Mouse (Mus musculus): Measurements from ENCODE around the gene Git1. TPM values are rescaled to one million over a fixed set of nuclear protein-coding genes. Genes with fewer than 3 reads are reported as not detected.

Gene Git1
- polyA plus RNA-seq, 1 experiment: 16.1 TPM

DNA sequence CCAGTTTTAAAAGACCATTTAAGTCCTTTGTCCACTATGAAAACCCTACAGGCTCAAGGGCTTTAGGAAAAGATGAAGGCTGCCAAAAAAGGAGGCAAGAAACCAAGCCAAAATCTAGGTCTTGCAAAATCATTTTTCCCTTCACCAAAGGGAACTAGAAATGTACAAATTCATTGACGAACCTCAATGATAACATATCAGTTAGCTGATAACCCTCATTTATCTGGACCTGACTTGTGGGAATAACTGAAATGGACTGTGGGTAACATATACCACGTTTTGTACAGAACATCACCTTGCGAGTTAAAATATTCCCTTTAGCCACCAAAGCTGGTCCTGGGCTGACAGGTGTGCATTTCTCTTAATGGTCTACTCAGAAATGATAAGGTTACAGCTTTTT lies 36.3 kb downstream of the Git1 start:
- H3K4me3 ChIP-seq (replicated peaks; ENCODE audit: control insufficient read depth, low read depth, low read length): no peak overlapping the region
- no peak overlapping the region for H3K27ac ChIP-seq (ENCODE audit: control insufficient read depth, insufficient read depth, low read depth, low read length, poor library complexity)
- TF ChIP-seq CTCF (IDR thresholded peaks at IDR 0.05; ENCODE audit: control insufficient read depth, insufficient read depth, low read length) (no peak), POLR2A (IDR thresholded peaks at IDR 0.05; ENCODE audit: borderline replicate concordance, control insufficient read depth, low read depth, low read length) (no peak)
- H3K4me1 ChIP-seq (ENCODE audit: control insufficient read depth, insufficient read depth, low read length): no peaks in the 10 kb centered on the region
- WGBS: 50% methylated on average over 3 of the region's 3 CpGs

DNA sequence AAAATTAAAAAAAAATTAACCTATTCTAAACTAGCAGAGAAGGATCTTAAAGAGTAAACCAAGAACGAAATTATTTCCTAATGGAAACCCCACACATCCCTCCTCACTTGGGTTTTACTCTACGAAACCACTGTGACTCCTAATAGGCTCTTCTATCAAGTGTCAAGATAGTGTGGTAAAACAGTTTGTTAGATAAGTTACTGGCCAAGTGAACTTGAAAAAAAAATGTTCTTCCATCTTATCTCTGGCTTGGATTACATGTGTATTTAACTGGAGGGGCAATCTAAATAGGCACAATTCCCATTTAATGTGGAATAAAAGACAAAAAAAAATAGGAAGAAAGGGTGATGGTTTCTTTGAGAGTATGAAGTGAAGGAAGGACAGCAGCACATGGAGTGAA lies 37.5 kb downstream of the Git1 start:
- Histone ChIP-seq H3K4me3 (replicated peaks; ENCODE audit: control insufficient read depth, low read depth, low read length) (no peak overlapping the region), H3K27ac (ENCODE audit: control insufficient read depth, insufficient read depth, low read depth, low read length, poor library complexity) (no peak overlapping the region), H3K4me1 (ENCODE audit: control insufficient read depth, insufficient read depth, low read length) (no peaks in the 10 kb centered on the region)
- no peak for TF ChIP-seq CTCF (IDR thresholded peaks at IDR 0.05; ENCODE audit: control insufficient read depth, insufficient read depth, low read length)
- TF ChIP-seq POLR2A (IDR thresholded peaks at IDR 0.05; ENCODE audit: borderline replicate concordance, control insufficient read depth, low read depth, low read length): no peak
- 49% methylated on average over 2 of the region's 2 CpGs for WGBS

DNA sequence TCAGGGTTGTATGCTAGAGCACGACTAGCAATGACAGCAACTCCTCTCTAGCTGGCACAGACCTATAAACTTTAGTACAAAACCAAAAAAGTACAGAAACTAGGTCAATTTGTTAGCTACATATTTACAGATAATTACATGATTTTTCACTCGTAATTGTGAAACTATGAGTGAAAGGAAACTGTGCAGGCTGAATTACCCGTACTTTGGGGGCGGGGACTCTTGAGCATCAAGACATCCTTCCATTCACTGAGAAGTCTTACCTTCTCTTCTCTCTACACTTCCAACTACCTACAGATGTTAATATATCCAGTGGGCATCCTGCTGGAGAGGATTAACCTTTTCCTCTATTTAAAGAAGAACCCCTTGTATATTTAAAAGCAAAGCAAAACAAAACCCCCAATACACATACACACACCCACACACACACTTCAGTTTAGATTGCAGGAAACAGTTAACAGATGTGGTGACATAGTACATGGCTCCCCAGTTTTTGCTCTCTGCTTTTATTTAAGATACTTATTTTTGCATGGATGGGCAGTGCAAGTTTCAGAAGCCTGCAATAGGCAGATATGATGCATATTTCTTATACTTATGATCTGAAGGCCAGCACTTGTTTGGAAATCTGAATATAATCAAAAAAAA lies 39.0 kb downstream of the Git1 start:
- Histone ChIP-seq H3K4me1 (ENCODE audit: control insufficient read depth, insufficient read depth, low read length) (no peaks in the 10 kb centered on the region), H3K4me3 (replicated peaks; ENCODE audit: control insufficient read depth, low read depth, low read length) (no peak overlapping the region), H3K27ac (ENCODE audit: control insufficient read depth, insufficient read depth, low read depth, low read length, poor library complexity) (no peak overlapping the region)
- 59% methylated on average over 4 of the region's 4 CpGs for WGBS
- TF ChIP-seq POLR2A (IDR thresholded peaks at IDR 0.05; ENCODE audit: borderline replicate concordance, control insufficient read depth, low read depth, low read length): no peak

DNA sequence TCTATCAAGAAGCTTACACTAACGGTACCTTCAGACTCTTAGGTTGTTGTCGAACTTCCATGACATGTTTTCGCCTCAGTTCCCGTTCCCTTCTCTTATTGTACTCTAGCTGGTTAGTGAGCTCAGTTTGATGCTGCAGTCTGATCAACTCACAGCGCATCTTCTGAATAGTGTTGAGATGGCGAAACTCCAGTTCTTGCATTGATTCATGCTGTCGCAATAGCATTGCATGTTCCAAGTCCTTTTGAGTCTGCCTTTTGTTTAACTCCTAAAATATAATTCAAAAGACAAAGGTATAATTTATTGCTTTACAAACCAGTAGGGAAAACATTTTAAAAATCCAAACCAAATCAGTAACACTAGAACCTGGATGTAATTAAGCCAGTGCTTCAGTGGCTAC lies 51.9 kb downstream of the Git1 start:
- Histone ChIP-seq H3K27ac (ENCODE audit: control insufficient read depth, insufficient read depth, low read depth, low read length, poor library complexity) (no peak overlapping the region), H3K4me3 (replicated peaks; ENCODE audit: control insufficient read depth, low read depth, low read length) (no peak overlapping the region), H3K4me1 (ENCODE audit: control insufficient read depth, insufficient read depth, low read length) (no peaks in the 10 kb centered on the region)
- 82% methylated on average over 7 of the region's 7 CpGs for WGBS
- TF ChIP-seq POLR2A (IDR thresholded peaks at IDR 0.05; ENCODE audit: borderline replicate concordance, control insufficient read depth, low read depth, low read length) (no peak), CTCF (IDR thresholded peaks at IDR 0.05; ENCODE audit: control insufficient read depth, insufficient read depth, low read length) (no peak)

Other genes starting within 250 kb of the Git1 start
- gene Coro6, start 31.2 kb upstream of the Git1 start, polyA plus RNA-seq (2011; ENCODE audit: insufficient read depth, insufficient read length, low replicate concordance, missing spikeins): 0.57 and 1.00 TPM in 2 replicates
- gene Ankrd13b, start 3.9 kb upstream of the Git1 start, polyA plus RNA-seq (2011; ENCODE audit: insufficient read depth, insufficient read length, low replicate concordance, missing spikeins): 3.1 and 5.7 TPM in 2 replicates
- gene Abhd15, start 21.6 kb downstream of the Git1 start, polyA plus RNA-seq (2011; ENCODE audit: insufficient read depth, insufficient read length, low replicate concordance, missing spikeins): 0.61 and 5.6 TPM in 2 replicates
- gene Trp53i13, start 22.4 kb downstream of the Git1 start, polyA plus RNA-seq (2011; ENCODE audit: insufficient read depth, insufficient read length, low replicate concordance, missing spikeins): 4.0 and 5.1 TPM in 2 replicates
- gene Gm10392, start 25.6 kb downstream of the Git1 start, polyA plus RNA-seq (2011; ENCODE audit: insufficient read depth, insufficient read length, low replicate concordance, missing spikeins): 0.56 and 0.87 TPM in 2 replicates
- 6.5 and 8.8 TPM in 2 replicates for gene Taok1, start 114.3 kb downstream of the Git1 start, polyA plus RNA-seq (2011; ENCODE audit: insufficient read depth, insufficient read length, low replicate concordance, missing spikeins)
- gene Nufip2, start 192.6 kb downstream of the Git1 start, polyA plus RNA-seq (2011; ENCODE audit: insufficient read depth, insufficient read length, low replicate concordance, missing spikeins): 9.6 and 22.5 TPM in 2 replicates
- not detected in 2 replicates for gene Cryba1, start 231.7 kb downstream of the Git1 start, polyA plus RNA-seq (2011; ENCODE audit: insufficient read depth, insufficient read length, low replicate concordance, missing spikeins)

Measured in bone marrow, adult 2 months (tissue).